Mouse (Mus musculus) left cerebral cortex, adult 9 months (tissue): ENCODE results near the gene Fam208a.

Experiments used
- DNase-seq, 2 experiments: peaks; one replicate each; pipeline ENCODE4 v3.0.0; 2022; ENCODE audit warnings: low spot score in 2 of 2

The Fam208a gene

DNA sequence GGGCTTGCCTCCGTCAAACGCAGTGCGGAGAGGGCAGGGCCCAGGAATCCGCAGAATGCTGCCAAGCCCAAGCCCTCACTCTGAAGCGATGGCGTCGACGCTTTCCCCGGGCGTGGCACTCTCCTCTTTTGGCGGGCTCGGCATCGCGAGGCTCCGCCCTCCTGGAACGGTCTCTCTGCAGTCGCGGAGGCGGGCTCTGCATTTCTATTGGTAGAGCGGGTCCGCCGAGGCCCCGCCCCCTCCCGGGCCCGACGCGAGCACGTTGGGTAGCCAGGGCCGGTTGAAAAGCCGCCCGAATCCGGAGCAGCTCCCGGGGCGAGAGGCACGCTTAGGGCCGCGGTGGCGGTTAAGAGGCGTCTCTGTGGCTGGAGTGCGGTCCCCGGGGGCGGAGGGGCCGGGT, at the start of gene Fam208a:
TSS of gene Fam208a (plus strand) at position 262 of the 400 bp plus-strand sequence.
- DNase-seq = peak; percentile 86 to 93

DNA sequence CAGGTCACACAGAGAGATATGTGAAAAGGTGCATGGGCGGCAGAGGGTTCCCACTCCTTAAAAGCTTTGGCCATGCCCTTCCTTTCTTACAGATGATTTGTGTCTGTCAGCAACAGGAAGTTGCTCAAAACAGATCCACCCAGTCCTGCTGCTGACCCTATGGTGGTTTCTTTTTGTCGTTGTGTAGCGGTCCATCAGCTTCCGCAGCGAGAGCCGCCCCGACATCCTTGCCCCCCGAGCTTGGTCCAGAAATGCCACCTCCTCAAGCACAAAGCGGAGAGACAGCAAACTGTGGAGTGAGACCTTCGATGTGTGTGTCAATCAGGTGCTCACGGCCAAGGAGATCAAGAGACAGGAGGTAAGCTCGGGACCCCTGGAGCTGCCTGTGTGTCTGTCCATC, 49.2 kb upstream of the Fam208a start:
- DNase-seq = no peak

DNA sequence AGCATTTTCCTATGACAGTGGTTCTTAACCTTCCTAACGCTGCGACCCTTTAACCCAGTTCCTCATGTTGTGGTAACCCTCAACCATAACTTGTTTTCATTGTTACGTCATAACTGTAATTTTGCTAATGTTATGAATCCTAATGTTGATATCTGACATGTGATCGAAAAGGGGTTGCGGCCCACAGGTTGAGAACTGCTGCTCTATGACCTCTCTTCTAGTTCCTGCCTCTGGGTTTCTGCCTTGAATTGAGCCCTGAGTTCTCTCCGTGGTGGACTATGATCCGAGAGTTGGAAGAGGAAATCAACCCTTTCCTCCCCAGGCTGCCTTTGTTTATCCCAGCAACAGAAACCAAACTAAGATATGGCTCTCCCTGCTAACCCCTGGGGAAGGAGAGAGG, 47.2 kb upstream of the Fam208a start:
- DNase-seq = no peak

DNA sequence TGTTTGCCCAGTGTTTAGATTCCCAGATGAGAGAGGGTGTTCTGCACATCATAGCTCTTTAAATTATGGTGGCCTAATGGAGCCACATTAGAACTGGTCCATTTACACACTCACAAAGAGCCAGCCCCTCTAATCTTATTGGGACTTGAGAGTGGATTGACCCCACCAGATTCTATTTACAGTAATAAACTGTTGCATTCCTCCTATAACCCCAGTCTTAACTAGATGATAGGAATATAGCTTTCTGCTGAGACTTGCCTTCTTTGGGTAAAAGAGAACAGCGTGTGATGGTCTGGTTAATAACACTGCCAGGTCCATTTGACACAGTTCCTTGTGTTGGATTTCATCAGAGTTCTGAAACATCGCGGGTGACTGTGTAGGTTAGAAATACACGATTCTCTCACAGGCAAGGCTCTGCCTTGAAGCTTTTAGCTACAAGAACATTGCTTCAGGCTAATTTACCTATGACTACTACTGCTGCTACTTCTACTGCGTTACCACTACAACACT, 45.3 kb upstream of the Fam208a start:
- no peak for DNase-seq

DNA sequence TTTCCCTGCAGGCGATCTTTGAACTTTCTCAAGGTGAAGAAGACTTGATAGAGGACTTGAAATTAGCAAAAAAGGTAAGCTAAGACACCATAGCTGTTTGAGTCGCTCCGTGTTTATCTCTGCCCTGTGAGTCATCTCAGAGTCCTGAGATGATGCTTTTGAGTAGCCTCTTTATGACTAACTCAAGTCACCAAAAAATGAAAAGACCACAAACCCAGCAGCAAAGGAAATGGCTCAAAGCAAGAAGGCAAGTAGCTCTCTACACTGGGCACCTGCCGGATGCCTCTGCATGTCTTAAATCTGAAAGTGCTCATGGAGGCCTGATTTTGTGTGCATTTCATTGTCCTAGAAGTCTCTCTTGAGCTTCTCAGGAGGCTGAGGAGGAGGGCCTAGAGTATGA, 44.5 kb upstream of the Fam208a start:
- no peak for DNase-seq

DNA sequence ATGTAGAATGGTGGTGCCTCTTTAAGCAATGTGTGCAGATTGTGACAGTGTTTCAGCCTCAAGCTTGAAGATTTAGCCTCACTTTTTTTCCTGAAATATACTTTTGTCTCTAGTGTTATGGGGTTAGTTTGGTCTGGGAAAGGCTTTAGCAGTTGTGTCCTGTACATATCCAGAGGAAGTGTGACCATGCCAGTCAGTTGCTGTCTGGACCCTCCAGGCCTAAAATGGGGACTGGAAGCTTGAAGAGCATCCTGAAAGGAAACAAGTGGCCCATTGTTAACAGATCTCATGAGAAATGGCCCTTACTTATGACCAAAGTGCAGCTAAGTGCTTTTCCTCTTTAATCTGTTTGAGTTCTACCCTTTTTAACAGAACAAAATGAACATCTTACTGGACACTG, 40.0 kb upstream of the Fam208a start:
- DNase-seq = no peak

DNA sequence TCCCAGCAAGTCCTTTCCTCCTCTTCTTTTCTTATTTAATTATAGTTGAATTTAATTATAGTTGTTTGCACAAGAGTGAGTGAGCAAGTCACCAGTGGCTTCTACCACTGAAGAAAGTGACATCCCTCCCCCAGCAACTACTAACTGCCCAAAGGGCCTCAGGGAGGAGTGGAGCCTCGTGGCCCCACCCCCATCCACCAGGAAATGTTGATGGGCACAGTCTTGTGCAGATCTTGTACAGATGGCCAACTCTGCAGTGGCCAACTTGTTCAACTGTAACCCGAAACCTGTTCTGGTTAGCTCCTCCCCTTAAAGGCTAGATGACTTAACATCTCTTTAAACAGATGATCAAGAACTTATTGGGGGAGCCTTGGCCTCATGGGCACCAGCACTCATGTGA, 38.9 kb upstream of the Fam208a start:
- no peak for DNase-seq

DNA sequence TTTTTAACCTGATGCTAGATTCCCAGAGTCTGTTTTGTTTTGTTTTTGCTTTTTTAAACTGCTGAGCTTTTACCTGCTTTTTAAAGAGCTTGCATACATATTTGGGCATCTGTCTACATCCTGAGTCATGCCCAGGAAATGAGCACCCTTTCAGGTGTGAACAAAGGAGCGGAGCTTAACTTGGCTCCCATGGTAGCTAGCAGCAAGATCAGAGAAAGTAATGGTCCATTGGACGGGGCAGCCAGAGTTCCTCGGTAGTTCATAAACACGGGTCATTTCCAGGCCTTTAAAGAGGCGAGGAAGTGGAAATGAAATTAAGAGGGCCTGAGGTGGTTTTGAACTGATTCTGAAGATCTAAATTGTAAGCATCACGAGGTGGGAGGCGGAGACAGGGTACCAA, 38.0 kb upstream of the Fam208a start:
- DNase-seq = no peak

DNA sequence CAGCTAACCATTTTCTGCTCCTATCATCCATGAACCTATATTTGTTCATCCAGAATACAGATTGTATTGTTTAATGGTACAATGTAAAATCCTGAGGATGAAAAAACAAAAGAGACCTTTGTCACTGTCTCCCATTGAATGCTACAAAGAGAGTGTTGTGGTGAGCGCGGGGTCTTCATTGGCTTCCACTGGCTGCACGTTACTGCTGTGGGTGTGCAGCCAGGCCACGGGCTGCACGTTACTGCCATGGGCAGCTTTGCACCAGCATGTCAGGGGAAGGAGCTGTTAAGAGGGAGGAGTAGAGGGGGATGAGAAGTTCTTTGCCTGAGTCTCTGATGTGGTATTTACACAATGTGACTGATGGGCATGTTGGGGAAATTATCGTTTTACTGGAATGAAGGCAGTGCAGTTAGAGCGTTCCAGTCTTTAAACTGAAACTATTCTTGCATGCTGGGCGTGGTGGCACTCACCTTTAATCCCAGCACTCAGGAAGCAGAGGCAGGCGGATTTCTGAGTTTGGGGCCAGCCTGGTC, 36.8 kb upstream of the Fam208a start:
- DNase-seq = no peak

DNA sequence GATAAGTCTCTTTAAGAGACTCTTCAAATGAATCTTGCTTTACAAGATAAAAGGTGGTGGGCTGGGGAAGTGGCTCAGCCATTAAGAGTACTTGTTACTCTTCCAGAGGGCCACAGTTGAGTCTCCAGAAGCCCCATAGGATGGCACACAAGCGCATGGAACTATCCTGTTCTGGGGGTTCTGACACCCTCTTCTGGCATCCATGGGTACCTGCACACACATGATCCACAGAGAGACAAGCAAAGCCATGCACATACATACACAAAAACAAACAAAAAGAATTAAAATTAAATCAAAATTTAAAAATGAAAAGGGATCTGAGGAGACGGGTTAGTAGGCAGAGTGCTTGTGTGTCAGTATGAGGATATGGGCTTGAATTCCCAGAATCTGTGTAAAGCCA, 36.0 kb upstream of the Fam208a start:
- no peak for DNase-seq

DNA sequence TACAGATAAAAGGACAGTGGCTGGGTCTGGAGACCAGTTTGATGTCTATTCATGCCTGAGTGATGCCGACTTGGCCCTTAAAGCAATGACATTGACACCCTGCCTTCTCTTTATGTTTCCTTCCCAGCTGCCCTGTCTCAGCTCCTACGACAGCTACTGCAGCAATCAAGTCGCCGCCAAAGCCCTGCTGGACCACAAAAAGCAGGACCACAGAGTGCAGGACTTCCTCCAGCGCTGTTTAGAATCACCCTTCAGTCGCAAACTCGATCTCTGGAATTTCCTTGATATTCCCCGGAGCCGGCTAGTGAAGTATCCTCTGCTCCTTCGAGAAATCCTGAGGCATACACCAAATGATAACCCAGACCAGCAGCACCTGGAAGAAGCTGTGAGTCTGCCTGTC, 34.8 kb upstream of the Fam208a start:
- no peak for DNase-seq

DNA sequence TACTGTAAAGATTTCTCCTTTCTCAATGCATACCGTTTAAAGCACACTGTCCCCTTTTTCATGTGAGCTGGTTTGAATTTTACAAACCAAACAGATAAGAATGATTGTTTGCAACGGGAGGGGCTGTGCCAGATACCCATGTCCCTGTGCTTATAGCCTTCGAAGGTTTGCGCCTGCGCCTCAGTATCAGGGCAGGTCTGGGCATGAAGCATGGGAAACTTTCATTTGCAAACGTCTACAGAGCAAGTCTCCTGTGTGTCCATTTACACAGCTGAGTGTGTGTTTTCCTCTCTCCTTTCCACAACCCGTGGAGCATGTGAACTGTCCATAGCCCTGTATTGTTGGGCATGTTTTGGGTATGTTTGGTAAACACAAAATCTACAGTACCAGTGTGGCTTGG, 32.2 kb upstream of the Fam208a start:
- DNase-seq = no peak

DNA sequence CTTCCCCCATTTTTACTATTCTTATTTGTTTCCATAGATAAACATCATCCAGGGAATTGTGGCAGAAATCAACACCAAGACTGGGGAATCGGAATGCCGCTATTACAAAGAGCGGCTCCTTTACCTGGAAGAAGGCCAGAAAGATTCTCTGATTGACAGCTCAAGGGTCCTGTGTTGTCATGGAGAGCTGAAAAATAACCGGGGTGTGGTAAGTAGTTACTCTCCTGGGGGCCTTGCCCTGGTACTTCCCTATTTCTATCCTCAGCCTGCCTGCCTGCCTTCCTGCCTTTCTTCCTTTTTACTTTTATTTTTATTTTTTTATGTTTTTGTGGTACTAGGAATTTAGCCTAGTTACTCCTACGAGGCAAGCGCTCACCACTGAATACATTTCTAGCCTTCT, 31.1 kb upstream of the Fam208a start:
- DNase-seq = no peak

DNA sequence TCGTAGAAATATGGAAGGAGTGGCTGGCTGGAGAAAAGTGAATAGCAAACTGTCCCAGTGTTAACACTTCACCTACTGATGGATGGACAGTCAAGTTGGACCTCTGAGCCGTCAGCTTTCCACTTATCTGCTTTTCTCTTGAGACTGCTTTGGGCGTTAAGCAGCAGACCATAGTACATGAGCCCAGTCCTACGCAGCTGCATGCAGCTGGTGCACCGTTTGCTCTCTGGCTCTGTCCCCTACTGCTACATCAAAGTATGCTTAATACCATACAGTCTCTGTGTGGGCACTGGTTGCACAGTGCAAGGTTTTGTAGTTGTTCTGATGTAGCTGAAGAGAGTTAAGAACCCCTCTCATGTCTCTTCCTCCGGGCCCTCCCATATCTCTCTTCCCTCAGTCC, 28.1 kb upstream of the Fam208a start:
- DNase-seq = no peak

DNA sequence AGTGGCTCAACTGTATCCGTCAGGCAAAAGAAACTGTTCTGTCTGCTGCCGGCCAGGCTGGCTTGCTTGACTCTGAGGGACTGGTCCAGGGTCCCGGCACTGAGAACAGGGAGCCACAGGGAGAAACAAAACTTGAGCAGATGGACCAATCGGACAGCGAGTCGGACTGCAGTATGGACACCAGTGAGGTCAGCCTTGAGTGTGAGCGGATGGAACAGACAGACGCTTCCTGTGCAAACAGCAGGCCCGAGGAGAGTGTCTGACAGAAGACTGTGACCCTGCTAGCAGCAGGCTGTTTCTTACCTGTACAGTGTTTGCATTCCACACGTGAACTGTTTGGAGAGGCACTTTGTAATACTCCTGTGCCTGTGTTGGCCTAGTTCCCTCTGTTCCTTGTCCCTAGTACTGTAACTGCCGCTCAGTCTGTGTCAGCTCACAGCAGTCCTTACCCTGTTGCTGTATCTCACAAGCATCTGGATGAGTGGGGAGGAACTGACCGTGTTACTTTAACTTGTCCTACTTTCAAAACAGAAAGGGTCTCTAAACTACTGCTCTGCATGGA, 26.8 kb upstream of the Fam208a start:
- no peak for DNase-seq

DNA sequence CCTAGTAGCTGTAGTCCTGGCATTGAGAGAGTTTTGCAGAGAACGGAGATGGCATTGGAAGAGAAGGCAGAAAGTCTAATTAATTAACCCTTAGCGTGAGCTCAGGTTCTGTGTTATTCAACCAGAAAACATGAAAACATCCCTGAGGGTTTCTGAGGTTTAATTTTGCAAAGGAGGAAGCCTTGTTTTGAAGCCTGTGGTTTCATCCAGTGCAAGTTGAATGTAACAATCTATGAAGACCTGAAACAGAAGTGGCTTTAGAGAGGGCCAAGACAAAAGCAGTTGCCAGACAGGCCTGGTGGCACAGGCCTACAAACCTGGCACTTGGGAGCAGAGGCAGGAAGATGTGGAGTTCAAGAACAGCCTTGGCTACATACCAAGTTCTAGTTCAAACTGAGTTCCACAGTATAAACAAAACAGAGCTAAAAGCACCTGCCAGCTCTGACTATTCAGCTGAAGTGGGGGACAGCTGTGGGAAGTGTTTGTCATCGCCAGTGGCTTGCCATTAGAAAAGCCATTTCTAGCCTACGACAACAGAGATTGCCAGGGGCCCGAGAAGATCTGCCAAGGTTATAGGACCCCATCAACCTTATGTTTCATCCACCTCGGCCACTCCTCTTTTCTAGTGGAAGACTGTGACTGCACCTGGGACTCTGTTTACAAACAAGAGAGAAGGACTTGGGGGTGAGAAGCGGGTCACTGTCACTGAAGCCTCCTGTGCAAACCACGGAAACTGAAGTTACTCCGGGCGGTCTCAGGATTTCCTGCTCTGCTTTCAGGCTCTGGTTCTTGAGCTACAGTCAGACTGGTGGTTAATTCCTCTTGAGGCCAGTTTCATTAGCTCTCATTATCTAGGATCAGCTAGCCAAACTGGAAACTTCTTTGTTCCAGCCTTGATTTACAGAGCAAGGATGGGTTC, 26.0 kb upstream of the Fam208a start:
- no peak for DNase-seq

DNA sequence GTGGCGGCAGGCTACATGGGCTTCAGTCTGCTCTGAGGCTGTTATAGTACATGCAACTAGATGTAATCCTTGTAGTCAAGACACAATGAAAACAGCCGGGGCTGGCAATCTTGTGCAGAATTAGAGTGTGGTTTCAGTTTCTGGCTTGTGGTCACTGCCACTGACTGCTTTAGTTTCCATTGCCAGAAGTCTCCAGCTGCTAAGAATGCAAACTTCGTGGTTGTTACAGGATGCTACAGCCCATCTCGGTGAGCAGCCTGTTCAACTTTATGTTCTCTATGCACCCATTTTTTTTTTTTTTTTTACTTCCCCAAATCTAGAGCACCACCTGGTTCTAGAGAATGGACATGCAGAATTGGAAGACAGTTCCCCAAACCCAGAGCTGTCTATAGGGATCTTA, 23.2 kb upstream of the Fam208a start:
- no peak for DNase-seq

DNA sequence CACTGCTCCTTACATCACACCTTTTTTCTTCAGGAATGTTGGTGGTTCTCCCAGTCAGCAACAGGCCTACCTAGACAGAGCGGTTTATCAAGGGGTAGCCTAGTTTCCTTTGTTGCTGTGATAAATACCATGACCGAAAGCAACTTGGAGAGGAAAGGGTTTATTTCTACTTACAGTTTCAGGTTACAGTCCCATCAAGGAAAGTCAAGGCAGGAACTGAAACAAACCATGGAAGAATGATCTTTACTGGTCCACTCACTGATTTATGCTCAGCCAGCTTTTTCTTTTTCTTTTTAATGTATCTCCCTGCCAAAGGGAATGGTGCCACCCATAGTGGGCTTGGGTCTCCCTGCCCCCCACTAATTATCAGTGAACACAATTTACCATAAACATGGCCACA, 22.7 kb upstream of the Fam208a start:
- no peak for DNase-seq

DNA sequence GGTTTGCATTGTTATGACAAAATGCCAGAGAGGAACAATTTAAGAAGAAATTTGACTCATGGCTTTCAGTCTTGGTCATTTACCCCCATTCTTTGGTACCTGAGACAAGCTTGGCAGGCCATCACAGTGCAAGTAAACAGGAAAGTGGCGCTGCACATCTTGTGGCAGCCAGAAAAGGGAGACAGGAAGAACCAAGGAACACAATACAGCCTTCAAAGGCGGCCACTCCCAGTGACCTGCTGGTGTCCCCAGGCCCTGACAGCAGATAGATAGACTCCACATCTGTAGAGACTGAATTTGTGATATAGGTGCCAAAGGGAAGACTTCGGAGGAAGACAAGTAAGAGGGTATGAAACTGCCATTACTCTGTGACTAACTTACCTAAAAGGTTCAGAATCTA, 20.4 kb upstream of the Fam208a start:
- DNase-seq = no peak

DNA sequence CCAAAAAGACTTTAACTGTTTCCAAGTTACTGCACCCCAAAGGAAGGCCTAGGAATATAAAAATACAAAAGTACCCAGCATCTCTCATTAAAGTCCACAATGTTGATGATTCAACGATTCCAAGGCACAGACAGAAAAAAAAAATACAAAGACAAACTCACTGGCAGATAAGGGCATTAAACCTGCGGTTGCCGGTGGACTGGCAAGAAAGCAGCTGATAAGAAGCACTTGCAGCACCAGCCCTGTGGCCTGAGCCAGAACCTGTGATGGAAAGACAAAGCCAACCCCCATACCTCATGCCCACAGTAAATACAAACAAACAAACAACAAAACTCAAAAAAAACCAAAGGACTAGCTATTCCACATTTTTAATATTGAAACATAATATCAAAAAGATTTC, 19.0 kb upstream of the Fam208a start:
- no peak for DNase-seq

DNA sequence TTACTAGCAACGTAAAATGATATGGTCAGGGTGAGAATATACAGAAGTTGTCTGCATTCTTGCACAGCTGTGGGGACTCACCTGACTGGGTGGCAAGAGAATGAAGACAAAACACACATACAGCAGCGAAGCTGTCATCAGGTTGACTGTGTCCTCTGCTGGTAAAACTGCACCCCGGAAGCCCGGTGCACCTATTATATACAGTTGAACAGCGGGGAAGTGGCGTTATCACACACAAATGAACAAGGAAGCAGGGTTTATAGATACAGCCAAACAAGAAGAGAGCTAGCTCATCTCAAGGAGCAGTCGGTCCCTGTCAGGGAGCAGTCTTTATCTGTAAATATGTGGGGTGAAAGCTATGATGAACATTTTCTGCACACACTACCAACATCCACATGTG, 17.1 kb upstream of the Fam208a start:
- no peak for DNase-seq

DNA sequence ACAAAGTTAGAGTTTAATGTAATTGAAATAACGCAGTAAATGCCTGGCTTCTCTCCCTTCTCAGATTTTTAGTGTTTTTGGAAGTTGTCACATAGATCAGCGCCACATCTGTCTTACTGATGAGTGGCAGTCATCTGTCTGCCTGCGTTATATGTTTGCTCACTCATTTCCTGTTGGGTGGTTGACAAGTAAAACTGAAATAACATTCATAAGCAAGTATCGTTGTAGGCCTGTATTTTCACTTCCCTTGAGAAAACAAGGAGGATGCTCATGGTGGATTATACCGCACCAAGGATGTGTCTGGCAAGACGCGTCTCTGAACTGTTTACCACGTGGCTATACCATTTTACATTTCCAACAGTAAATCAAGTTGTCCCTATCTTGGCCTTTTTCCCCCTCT, 15.9 kb upstream of the Fam208a start:
- no peak for DNase-seq

DNA sequence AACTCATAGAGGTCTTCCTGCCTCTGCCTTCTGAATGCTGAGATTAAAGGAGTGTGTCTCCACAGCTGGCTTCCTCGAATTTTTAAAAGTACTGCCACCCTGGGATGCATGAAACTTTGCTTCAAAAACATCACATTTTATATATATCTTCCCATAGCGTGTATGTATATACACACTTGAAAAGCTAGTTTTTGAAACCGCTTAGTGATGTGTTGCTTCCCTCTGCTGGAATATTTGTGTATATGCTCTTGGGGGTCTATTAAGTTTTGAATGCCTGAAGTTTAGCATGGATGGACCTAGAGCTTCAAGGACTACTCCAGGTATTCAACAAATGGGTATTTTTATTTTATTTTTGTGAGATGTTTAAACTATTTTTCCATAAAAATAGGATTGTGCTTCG, 14.7 kb upstream of the Fam208a start:
- peak in 1 of 2 experiments; percentile 44 for DNase-seq
